Mouse (Mus musculus) E14TG2a.4 (cell line): ENCODE measurements around the gene Gm37240.

Source experiments
- H3K27me3 ChIP-seq: 2 replicates; pipeline ENCODE4 v1.6.1; 2014; ENCODE audit warnings: low read length, control low read depth; ENCODE audit not compliant: insufficient read depth
- H3K36me3 ChIP-seq: 2 replicates; pipeline ENCODE4 v1.6.1; 2014; ENCODE audit warnings: low read length, control low read depth; ENCODE audit not compliant: insufficient read depth
- H3K4me1 ChIP-seq: replicated peaks from 2 replicates; pipeline ENCODE4 v1.6.1; 2014; ENCODE audit warnings: low read depth, low read length, control low read depth
- H3K4me3 ChIP-seq: replicated peaks from 2 replicates; pipeline ENCODE4 v1.5.1; 2014; ENCODE audit warnings: mild to moderate bottlenecking, low read length
- H3K9me3 ChIP-seq: 2 replicates; pipeline ENCODE4 v1.6.1; 2014; ENCODE audit warnings: low read length, control low read depth
- CTCF ChIP-seq: conservative IDR thresholded peaks from 2 replicates; pipeline ENCODE4 v1.5.1; 2014; ENCODE audit warnings: low read length
- NANOG ChIP-seq: IDR thresholded peaks from 2 replicates; pipeline ENCODE4 v1.6.1; 2014; ENCODE audit warnings: borderline replicate concordance, low read length, mixed read lengths
- POU5F1 ChIP-seq: IDR thresholded peaks from 2 replicates; pipeline ENCODE4 v1.6.1; 2014; ENCODE audit warnings: low read length, borderline replicate concordance

Gene Gm37240

GRCm38 (mm10) chr3:85663826-85664225, 223.5 kb downstream of the Gm37240 start:
- TF ChIP-seq POU5F1 (no peak), NANOG (no peak), CTCF (no peak)
- H3K4me3 ChIP-seq, result no peak overlapping the region
- H3K27me3 ChIP-seq, result peaks cover 11% of the 10 kb centered on the region; the same call in 1 of the 2 replicates
- H3K9me3 ChIP-seq, result no peaks in the 10 kb centered on the region
- H3K4me1 ChIP-seq, result no peaks in the 10 kb centered on the region
- H3K36me3 ChIP-seq, result no peaks in the 10 kb centered on the region

- TF ChIP-seq CTCF (no peak), POU5F1 (no peak), NANOG (no peak)
- Histone ChIP-seq H3K36me3 (no peaks in the 10 kb centered on the region), H3K4me1 (no peaks in the 10 kb centered on the region), H3K27me3 (peaks cover 11% of the 10 kb centered on the region; the same call in 1 of the 2 replicates), H3K4me3 (no peak overlapping the region), H3K9me3 (no peaks in the 10 kb centered on the region)
Observed at GRCm38 (mm10) chr3:85661926-85662813, 225.1 kb downstream of the Gm37240 start.

- Histone ChIP-seq H3K27me3 (peaks cover 11% of the 10 kb centered on the region; the same call in 1 of the 2 replicates), H3K4me3 (no peak overlapping the region)
- TF ChIP-seq NANOG (no peak), CTCF (no peak), POU5F1 (no peak)
Observed at GRCm38 (mm10) chr3:85659681-85660080, 227.6 kb downstream of the Gm37240 start.

GRCm38 (mm10) chr3:85655538-85655937, 231.8 kb downstream of the Gm37240 start:
- no peaks in the 10 kb centered on the region for H3K27me3 ChIP-seq
- no peak overlapping the region for H3K4me3 ChIP-seq
- no peak for TF ChIP-seq NANOG
- no peak for TF ChIP-seq POU5F1
- TF ChIP-seq CTCF, result no peak
- no peaks in the 10 kb centered on the region for H3K9me3 ChIP-seq
- H3K36me3 ChIP-seq, result peaks cover 32% of the 10 kb centered on the region
- no peaks in the 10 kb centered on the region for H3K4me1 ChIP-seq

More at GRCm38 (mm10) chr3:85659681-85660080, 227.6 kb downstream of the Gm37240 start:
- Histone ChIP-seq H3K4me1 (no peaks in the 10 kb centered on the region), H3K36me3 (peaks cover 5% of the 10 kb centered on the region; the same call in 1 of the 2 replicates), H3K9me3 (no peaks in the 10 kb centered on the region)

GRCm38 (mm10) chr3:85652727-85653665, 234.3 kb downstream of the Gm37240 start:
- Histone ChIP-seq H3K4me3 (no peak overlapping the region), H3K4me1 (no peaks in the 10 kb centered on the region), H3K36me3 (peaks cover 37% of the 10 kb centered on the region), H3K27me3 (no peaks in the 10 kb centered on the region), H3K9me3 (no peaks in the 10 kb centered on the region)
- TF ChIP-seq NANOG (no peak), CTCF (no peak), POU5F1 (no peak)

- Histone ChIP-seq H3K4me1 (no peaks in the 10 kb centered on the region), H3K4me3 (no peak overlapping the region), H3K9me3 (no peaks in the 10 kb centered on the region), H3K36me3 (peaks cover 37% of the 10 kb centered on the region), H3K27me3 (no peaks in the 10 kb centered on the region)
- no peak for TF ChIP-seq NANOG
- TF ChIP-seq POU5F1, result no peak
- TF ChIP-seq CTCF, result no peak
Observed at GRCm38 (mm10) chr3:85649176-85649575, 238.1 kb downstream of the Gm37240 start.

- TF ChIP-seq CTCF, result no peak
- TF ChIP-seq NANOG, result no peak
- TF ChIP-seq POU5F1, result no peak
- no peak overlapping the region for H3K4me3 ChIP-seq
- H3K9me3 ChIP-seq, result no peaks in the 10 kb centered on the region
- no peaks in the 10 kb centered on the region for H3K4me1 ChIP-seq
- H3K27me3 ChIP-seq, result no peaks in the 10 kb centered on the region
- H3K36me3 ChIP-seq, result peaks cover 13% of the 10 kb centered on the region; the same call in 1 of the 2 replicates
Observed at GRCm38 (mm10) chr3:85645517-85646004, 241.8 kb downstream of the Gm37240 start.

GRCm38 (mm10) chr3:85644814-85645213, 242.5 kb downstream of the Gm37240 start:
- no peak overlapping the region for H3K4me3 ChIP-seq
- H3K9me3 ChIP-seq, result no peaks in the 10 kb centered on the region
- peaks cover 13% of the 10 kb centered on the region; the same call in 1 of the 2 replicates for H3K36me3 ChIP-seq
- no peaks in the 10 kb centered on the region for H3K4me1 ChIP-seq
- no peaks in the 10 kb centered on the region for H3K27me3 ChIP-seq
- TF ChIP-seq CTCF (no peak), NANOG (no peak), POU5F1 (no peak)
